Mouse (Mus musculus): ENCODE measurements at regions not wholly inside any gene's neighbourhood (a gene's known extent, or its start where the extent isn't known, plus 50 kb on each side); places are given as distances from the start of the nearest gene placed in this dataset.
A peak's percentile ranks its signal among the peaks of the same experiment; 100 is the strongest.

DNA sequence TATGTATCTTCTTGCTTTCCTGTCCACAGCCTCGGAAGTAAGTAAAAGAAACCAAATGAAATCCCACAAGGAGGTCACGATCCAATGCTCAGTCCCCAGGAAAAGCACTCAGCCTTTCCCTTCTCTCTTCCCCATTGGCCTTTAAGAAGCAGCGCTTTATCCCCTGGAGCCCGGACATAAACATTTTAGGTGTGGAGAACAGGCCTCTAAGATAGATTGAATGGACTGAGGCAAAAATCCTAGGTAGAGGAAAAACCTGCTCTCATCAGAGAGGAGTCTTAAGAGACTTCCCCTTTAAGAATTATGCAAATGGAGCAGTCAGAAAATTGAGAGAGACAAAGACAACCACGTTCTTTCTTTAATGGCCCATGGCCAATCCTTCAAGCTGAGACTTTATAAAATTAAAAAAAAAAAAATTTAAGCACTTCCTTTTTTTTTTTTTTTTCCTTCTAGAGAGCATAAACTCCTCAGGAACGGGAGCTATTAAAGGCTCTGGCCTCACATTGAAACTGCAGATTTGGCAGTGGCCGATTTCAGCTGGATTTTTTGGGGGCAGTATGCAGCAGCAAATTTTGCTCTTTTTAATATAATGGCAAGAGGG is 1020.5 kb downstream of the 9330182O14Rik start:
- no peak for DNase-seq (ENCODE audit: low read depth)

GRCm38 (mm10) chr15:41155169-41155638 is 1021.0 kb downstream of the 9330182O14Rik start:
- no peak for DNase-seq (ENCODE audit: low read depth)

- DNase-seq (ENCODE audit: low read depth), result no peak
These were observed 1023.6 kb downstream of the 9330182O14Rik start for GRCm38 (mm10) chr15:41157802-41158201.

- no peak for DNase-seq (ENCODE audit: low read depth)
These were observed 1028.1 kb downstream of the 9330182O14Rik start for GRCm38 (mm10) chr15:41162268-41162667.

DNA sequence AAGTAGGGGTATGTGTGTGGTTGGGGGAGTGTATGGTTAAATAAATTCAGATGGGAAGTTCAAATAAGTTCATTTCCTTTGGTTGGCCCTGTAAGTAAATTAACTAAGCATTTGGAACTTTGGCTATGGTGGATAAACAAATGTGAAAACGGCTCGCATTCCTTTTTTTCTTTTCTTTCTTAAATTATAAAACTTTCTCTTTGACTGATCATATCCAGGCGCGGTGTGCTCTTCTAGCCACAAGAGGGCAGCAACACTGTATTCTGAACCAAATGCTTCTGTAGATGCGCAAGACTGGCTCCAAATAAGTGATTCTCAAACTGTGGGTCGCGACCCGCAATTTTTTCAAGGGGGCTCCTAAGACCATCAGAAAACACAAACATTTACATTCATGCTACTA is 1028.6 kb downstream of the 9330182O14Rik start:
- DNase-seq (ENCODE audit: low read depth), result peak; percentile 56

- peak; percentile 68 for DNase-seq (ENCODE audit: low read depth)
These were observed 1029.6 kb downstream of the 9330182O14Rik start for GRCm38 (mm10) chr15:41163643-41164358.

DNA sequence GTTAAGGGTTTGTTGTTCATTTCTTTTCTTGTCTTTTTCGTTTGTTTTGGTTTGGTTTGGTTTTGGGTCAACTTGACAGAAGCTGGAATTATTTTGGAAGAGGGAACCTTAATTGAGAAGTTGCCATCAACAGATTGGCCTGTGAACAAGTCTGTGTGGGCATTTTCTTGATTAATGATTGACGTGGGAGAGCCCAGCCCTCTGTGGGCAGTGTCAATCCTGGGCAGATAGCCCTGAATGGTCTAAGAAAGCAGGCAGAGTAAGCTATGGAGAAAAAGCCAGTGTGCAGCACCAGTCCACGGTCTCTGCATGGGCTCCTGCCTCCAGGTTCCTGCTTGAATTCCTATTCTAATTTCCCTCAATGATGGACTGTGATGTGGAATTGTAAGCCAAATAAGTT is 1031.4 kb downstream of the 9330182O14Rik start:
- no peak for DNase-seq (ENCODE audit: low read depth)

- no peak for DNase-seq (ENCODE audit: low read depth)
These were observed 1056.6 kb downstream of the 9330182O14Rik start for GRCm38 (mm10) chr15:41190792-41191191.

DNA sequence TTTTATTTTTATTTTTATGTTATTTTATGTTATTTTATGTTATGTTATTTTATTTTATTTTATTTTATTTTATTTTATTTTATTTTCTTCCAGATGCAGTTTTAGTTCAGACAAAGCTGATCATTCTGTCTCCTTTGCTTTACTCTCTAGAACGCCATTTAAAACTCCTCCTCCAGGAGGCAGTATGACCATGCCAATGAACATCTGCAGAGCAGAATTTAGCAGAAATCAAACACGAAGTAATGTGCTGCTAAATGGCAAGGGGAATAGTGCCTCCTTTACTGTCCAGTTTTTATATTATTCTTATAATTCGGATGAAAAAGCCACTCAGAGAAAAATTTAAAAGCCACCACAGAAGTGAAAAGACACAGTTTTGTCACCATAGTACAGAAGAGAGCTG is 1059.1 kb downstream of the 9330182O14Rik start:
- DNase-seq (ENCODE audit: low read depth), result no peak

- DNase-seq (ENCODE audit: low read depth), result no peak
These were observed 1089.6 kb downstream of the 9330182O14Rik start for GRCm38 (mm10) chr15:41223801-41224200.

DNA sequence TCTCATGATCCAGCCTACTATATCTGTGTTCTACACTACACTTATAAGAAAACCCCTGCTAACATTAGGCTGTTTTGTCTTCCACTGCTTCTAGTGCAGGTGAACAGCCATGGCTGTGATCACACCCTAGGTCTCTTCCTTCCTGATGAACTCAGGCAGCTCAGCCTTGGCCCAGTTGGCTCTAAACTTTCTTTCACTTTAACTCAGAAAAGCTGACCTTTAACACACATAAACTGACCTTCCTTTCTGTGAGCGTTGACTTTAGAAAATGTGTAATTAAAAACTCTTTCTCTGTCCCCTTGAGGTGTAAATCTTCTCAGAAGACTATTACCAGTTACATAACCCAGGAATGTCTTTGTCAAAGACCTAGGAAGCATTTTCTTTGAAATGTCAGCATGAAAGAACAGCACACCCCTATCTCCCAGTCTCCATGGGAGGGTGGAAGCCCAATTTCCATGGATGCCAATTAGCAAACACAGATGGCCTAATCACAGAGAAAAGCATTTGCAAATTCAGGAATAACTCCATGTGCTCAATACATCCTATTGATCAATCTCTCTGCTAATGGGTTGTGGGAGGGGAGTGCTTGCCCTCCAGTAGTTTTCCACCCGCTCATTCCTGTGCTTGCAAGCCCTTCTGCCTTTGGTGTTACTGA is 1098.4 kb downstream of the 9330182O14Rik start:
- no peak for DNase-seq (ENCODE audit: low read depth)
